Mouse (Mus musculus): Measurements from ENCODE around the gene Gm20661. TPM values are rescaled to one million over a fixed set of nuclear protein-coding genes. Genes with fewer than 3 reads are reported as not detected.
A peak's percentile ranks its signal among the peaks of the same experiment; 100 is the strongest.

The Gm20661 gene
- polyA plus RNA-seq, 1 experiment from 2014 or later, result 4.0 TPM

DNA sequence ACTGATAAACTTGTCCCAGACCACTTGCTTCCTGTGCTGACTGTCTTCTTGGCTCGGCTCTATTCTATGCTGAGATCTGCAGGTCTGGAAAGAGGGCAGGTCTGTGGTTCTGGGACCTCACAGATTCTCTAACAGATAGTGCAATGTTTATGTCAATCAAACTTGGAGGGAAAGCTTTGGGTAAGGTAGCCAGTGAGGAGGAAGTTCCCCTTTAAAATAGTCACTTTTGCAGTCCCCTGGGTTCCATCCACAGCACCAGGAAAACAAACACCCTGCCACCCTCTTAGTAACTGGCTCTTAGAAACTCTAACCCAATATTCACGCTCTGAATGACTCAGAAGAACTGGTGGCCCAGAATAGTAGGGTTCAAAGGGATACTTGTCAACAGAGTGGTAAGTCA lies 11.6 kb downstream of the Gm20661 start:
- Histone ChIP-seq H3K27me3 (ENCODE audit: control insufficient read depth, insufficient read depth, low read length) (no peaks in the 10 kb centered on the region), H3K36me3 (replicated peaks; ENCODE audit: control insufficient read depth, insufficient read depth, low read depth, low read length) (no peaks in the 10 kb centered on the region), H3K9ac (replicated peaks; ENCODE audit: low read length) (no peak overlapping the region), H3K27ac (replicated peaks; ENCODE audit: low read depth, low read length) (no peak overlapping the region), H3K4me1 (ENCODE audit: control insufficient read depth, insufficient read depth, low read length) (no peaks in the 10 kb centered on the region), H3K9me3 (replicated peaks; ENCODE audit: control insufficient read depth, low read length) (no peaks in the 10 kb centered on the region), H3K4me3 (ENCODE audit: low read depth, low read length) (no peak overlapping the region), H3K4me2 (ENCODE audit: low read depth, low read length) (no peak overlapping the region)
- WGBS, result 71% methylated on average over 2 of the region's 2 CpGs
- no peak for ATAC-seq (replicated peaks; ENCODE audit: insufficient number of reproducible peaks, low FRiP score, low TSS enrichment, low read depth)
- no peak for DNase-seq (ENCODE audit: low spot score)

DNA sequence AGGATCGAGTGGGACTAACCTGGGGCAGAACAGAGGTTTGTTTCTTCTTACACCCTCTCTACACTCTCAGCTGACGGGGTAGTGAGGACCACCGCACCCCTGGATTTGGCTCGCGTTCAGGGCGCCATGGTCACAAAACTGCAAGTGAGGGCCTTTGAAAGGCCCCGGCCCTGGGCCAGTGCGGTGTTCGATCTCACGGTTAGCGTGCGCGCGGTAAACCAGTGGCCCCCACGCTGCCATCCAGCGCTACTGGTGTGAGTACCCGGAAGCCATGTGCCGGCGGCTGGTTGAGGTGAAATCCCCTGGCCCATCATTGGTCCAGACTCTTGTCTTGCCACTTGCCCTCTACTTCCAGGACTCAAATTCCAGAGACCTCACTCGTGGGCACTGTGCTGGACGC lies 12.7 kb downstream of the Gm20661 start:
- Histone ChIP-seq H3K9ac (replicated peaks; ENCODE audit: low read length) (no peak overlapping the region), H3K4me3 (ENCODE audit: low read depth, low read length) (no peak overlapping the region), H3K27ac (replicated peaks; ENCODE audit: low read depth, low read length) (no peak overlapping the region), H3K36me3 (replicated peaks; ENCODE audit: control insufficient read depth, insufficient read depth, low read depth, low read length) (no peaks in the 10 kb centered on the region), H3K4me2 (ENCODE audit: low read depth, low read length) (no peak overlapping the region), H3K27me3 (ENCODE audit: control insufficient read depth, insufficient read depth, low read length) (no peaks in the 10 kb centered on the region), H3K9me3 (replicated peaks; ENCODE audit: control insufficient read depth, low read length) (no peaks in the 10 kb centered on the region), H3K4me1 (ENCODE audit: control insufficient read depth, insufficient read depth, low read length) (no peaks in the 10 kb centered on the region)
- WGBS, result 93% methylated on average over 21 of the region's 21 CpGs
- DNase-seq (ENCODE audit: low spot score) (no peak), ATAC-seq (replicated peaks; ENCODE audit: insufficient number of reproducible peaks, low FRiP score, low TSS enrichment, low read depth) (no peak)

DNA sequence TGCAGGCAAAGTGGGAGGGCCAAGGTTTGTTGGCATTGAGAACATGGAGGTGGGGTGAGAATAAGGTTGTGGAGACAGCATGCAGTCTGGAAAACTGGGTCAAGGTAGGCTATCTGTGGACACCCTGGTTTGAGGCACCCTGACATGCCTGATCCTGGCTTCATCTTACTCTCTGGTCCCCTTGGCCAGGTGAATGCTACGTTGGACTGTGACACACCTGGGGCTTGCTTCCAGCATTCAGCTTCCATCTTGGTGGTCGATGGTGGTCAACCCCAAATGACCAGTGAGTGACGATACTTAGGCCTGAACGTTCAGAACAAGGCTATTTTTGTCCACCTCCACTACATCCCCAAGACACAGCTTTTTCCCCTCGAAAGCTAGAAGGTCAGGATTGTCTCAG lies 13.2 kb downstream of the Gm20661 start, which contains the start of gene Gm20662:
Gene Gm20662, plus strand, starts transcription at position 301 of the 400 bp plus-strand sequence.
- Histone ChIP-seq H3K27ac (replicated peaks; ENCODE audit: low read depth, low read length) (no peak within 1 kb of the TSS), H3K9me3 (replicated peaks; ENCODE audit: control insufficient read depth, low read length) (no peaks in the 10 kb centered on the region), H3K4me2 (ENCODE audit: low read depth, low read length) (no peak within 1 kb of the TSS), H3K4me3 (ENCODE audit: low read depth, low read length) (no peak within 1 kb of the TSS), H3K27me3 (ENCODE audit: control insufficient read depth, insufficient read depth, low read length) (no peaks in the 10 kb centered on the region), H3K36me3 (replicated peaks; ENCODE audit: control insufficient read depth, insufficient read depth, low read depth, low read length) (no peaks in the 10 kb centered on the region), H3K4me1 (ENCODE audit: control insufficient read depth, insufficient read depth, low read length) (no peaks in the 10 kb centered on the region), H3K9ac (replicated peaks; ENCODE audit: low read length) (no peak within 1 kb of the TSS)
- WGBS, result 93% methylated on average over 5 of the region's 5 CpGs
- DNase-seq (ENCODE audit: low spot score) (no peak), ATAC-seq (replicated peaks; ENCODE audit: insufficient number of reproducible peaks, low FRiP score, low TSS enrichment, low read depth) (no peak)

- H3K36me3 ChIP-seq (replicated peaks; ENCODE audit: control insufficient read depth, insufficient read depth, low read depth, low read length), result no peaks in the 10 kb centered on the region
- peak within 1 kb of the TSS; percentile 88 for H3K4me3 ChIP-seq (ENCODE audit: low read depth, low read length)
- peak within 1 kb of the TSS; percentile 94 for H3K9ac ChIP-seq (replicated peaks; ENCODE audit: low read length)
- no peaks in the 10 kb centered on the region for H3K9me3 ChIP-seq (replicated peaks; ENCODE audit: control insufficient read depth, low read length)
- peak within 1 kb of the TSS; percentile 74 for H3K4me2 ChIP-seq (ENCODE audit: low read depth, low read length)
- H3K4me1 ChIP-seq (ENCODE audit: control insufficient read depth, insufficient read depth, low read length), result no peaks in the 10 kb centered on the region
- peak; percentile 99 for ATAC-seq (replicated peaks; ENCODE audit: insufficient number of reproducible peaks, low FRiP score, low TSS enrichment, low read depth)
- under 1% methylated on average over 51 of the region's 51 CpGs for WGBS
- no peaks in the 10 kb centered on the region for H3K27me3 ChIP-seq (ENCODE audit: control insufficient read depth, insufficient read depth, low read length)
- H3K27ac ChIP-seq (replicated peaks; ENCODE audit: low read depth, low read length), result peak within 1 kb of the TSS; percentile 65
- peak; percentile 100 for DNase-seq (ENCODE audit: low spot score)
Observed at GRCm38 (mm10) chr9:108001922-108002770, 19.3 kb downstream of the Gm20661 start, which contains the start of gene Ip6k1. TSS of gene Ip6k1 (plus strand) at chr9:108002501.

- Histone ChIP-seq H3K9ac (replicated peaks; ENCODE audit: low read length) (peak overlapping the region; percentile 94), H3K4me1 (ENCODE audit: control insufficient read depth, insufficient read depth, low read length) (no peaks in the 10 kb centered on the region), H3K27me3 (ENCODE audit: control insufficient read depth, insufficient read depth, low read length) (no peaks in the 10 kb centered on the region), H3K36me3 (replicated peaks; ENCODE audit: control insufficient read depth, insufficient read depth, low read depth, low read length) (no peaks in the 10 kb centered on the region), H3K4me2 (ENCODE audit: low read depth, low read length) (peak overlapping the region; percentile 54), H3K27ac (replicated peaks; ENCODE audit: low read depth, low read length) (peak overlapping the region; percentile 65), H3K4me3 (ENCODE audit: low read depth, low read length) (peak overlapping the region; percentile 88), H3K9me3 (replicated peaks; ENCODE audit: control insufficient read depth, low read length) (no peaks in the 10 kb centered on the region)
- under 1% methylated on average over 50 of the region's 50 CpGs for WGBS
- DNase-seq (ENCODE audit: low spot score) (no peak), ATAC-seq (replicated peaks; ENCODE audit: insufficient number of reproducible peaks, low FRiP score, low TSS enrichment, low read depth) (no peak; the same call in 1 of the 2 replicates)
Observed at GRCm38 (mm10) chr9:108002778-108003530, 20.1 kb downstream of the Gm20661 start.

GRCm38 (mm10) chr9:108003531-108003890 lies 20.7 kb downstream of the Gm20661 start:
- Histone ChIP-seq H3K4me3 (ENCODE audit: low read depth, low read length) (peak overlapping the region; percentile 88), H3K4me2 (ENCODE audit: low read depth, low read length) (peak overlapping the region; percentile 54), H3K9me3 (replicated peaks; ENCODE audit: control insufficient read depth, low read length) (no peaks in the 10 kb centered on the region), H3K36me3 (replicated peaks; ENCODE audit: control insufficient read depth, insufficient read depth, low read depth, low read length) (no peaks in the 10 kb centered on the region), H3K27ac (replicated peaks; ENCODE audit: low read depth, low read length) (no peak overlapping the region), H3K27me3 (ENCODE audit: control insufficient read depth, insufficient read depth, low read length) (no peaks in the 10 kb centered on the region), H3K4me1 (ENCODE audit: control insufficient read depth, insufficient read depth, low read length) (no peaks in the 10 kb centered on the region), H3K9ac (replicated peaks; ENCODE audit: low read length) (peak overlapping the region; percentile 94)
- WGBS, result 18% methylated on average over 8 of the region's 8 CpGs
- peak; percentile 19 for DNase-seq (ENCODE audit: low spot score)
- no peak for ATAC-seq (replicated peaks; ENCODE audit: insufficient number of reproducible peaks, low FRiP score, low TSS enrichment, low read depth)

DNA sequence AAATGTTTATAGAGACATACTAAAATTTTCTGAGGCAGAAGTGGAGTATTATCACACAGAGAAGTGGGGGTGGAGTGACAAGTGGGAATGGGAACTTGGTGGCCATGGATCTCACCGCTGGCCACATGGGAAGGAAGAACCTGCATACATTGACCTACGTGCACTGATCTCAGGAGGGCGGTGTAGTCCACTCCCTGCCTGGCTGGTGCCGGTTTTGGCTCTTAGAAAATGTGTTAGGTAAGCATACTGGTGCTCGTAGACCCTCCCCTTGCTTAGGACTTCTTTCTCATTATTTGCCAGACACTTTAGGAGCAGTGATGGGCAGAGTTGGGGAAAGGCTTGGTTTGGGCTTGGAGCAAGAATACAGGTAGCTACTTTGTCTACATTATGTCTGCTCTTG lies 25.2 kb downstream of the Gm20661 start:
- Histone ChIP-seq H3K4me3 (ENCODE audit: low read depth, low read length) (no peak overlapping the region), H3K9ac (replicated peaks; ENCODE audit: low read length) (no peak overlapping the region), H3K9me3 (replicated peaks; ENCODE audit: control insufficient read depth, low read length) (no peaks in the 10 kb centered on the region), H3K4me2 (ENCODE audit: low read depth, low read length) (no peak overlapping the region), H3K27me3 (ENCODE audit: control insufficient read depth, insufficient read depth, low read length) (no peaks in the 10 kb centered on the region), H3K36me3 (replicated peaks; ENCODE audit: control insufficient read depth, insufficient read depth, low read depth, low read length) (no peaks in the 10 kb centered on the region), H3K4me1 (ENCODE audit: control insufficient read depth, insufficient read depth, low read length) (no peaks in the 10 kb centered on the region), H3K27ac (replicated peaks; ENCODE audit: low read depth, low read length) (no peak overlapping the region)
- DNase-seq (ENCODE audit: low spot score), result no peak
- 92% methylated on average over 5 of the region's 5 CpGs for WGBS
- no peak for ATAC-seq (replicated peaks; ENCODE audit: insufficient number of reproducible peaks, low FRiP score, low TSS enrichment, low read depth)

DNA sequence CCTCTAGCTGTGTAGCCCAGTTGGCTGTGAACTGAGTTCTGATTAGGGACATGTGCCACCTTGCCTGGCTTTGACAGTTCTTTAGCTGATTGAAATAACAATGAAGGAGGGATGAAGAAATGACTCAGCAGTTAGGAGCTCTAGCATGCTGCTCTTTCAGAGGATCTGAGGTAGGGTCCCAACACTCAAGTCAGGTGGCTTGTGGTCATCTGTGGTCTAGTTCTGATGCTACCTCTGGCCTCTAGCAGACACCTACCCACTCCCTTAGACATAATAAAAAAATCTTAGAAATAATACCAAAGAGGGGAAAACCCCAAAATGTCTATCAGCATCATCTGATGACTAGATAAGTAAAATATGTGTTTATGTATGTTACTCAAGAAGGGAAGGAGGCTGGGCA lies 27.5 kb downstream of the Gm20661 start:
- Histone ChIP-seq H3K9me3 (replicated peaks; ENCODE audit: control insufficient read depth, low read length) (no peaks in the 10 kb centered on the region), H3K27ac (replicated peaks; ENCODE audit: low read depth, low read length) (no peak overlapping the region), H3K9ac (replicated peaks; ENCODE audit: low read length) (no peak overlapping the region), H3K27me3 (ENCODE audit: control insufficient read depth, insufficient read depth, low read length) (no peaks in the 10 kb centered on the region), H3K4me1 (ENCODE audit: control insufficient read depth, insufficient read depth, low read length) (no peaks in the 10 kb centered on the region), H3K4me3 (ENCODE audit: low read depth, low read length) (no peak overlapping the region), H3K36me3 (replicated peaks; ENCODE audit: control insufficient read depth, insufficient read depth, low read depth, low read length) (no peaks in the 10 kb centered on the region), H3K4me2 (ENCODE audit: low read depth, low read length) (no peak overlapping the region)
- DNase-seq (ENCODE audit: low spot score), result no peak
- no peak for ATAC-seq (replicated peaks; ENCODE audit: insufficient number of reproducible peaks, low FRiP score, low TSS enrichment, low read depth)

Data from embryonic facial prominence, embryonic 11.5 days (tissue).